Mouse (Mus musculus): ENCODE measurements at regions not wholly inside any gene's neighbourhood (a gene's known extent, or its start where the extent isn't known, plus 50 kb on each side); places are given as distances from the start of the nearest gene placed in this dataset.

GRCm38 (mm10) chr11:20466591-20466990 is 76.5 kb upstream of the Sertad2 start:
- Histone ChIP-seq H3K4me3 (ENCODE audit: control insufficient read depth in 1 of 2, insufficient read depth in 1 of 2, low read depth in 2 of 2, low read length in 2 of 2) (no peak overlapping the region), H3K36me3 (ENCODE audit: control insufficient read depth in 1 of 2, insufficient read depth in 2 of 2, low read length in 2 of 2) (peaks cover 0 to 12% of the 10 kb centered on the region in 2 experiments; a peak in 2 of 4 replicates), H3K27me3 (ENCODE audit: control insufficient read depth in 1 of 2, insufficient read depth in 2 of 2, low read length in 2 of 2) (no peaks in the 10 kb centered on the region), H3K9ac (ENCODE audit: control insufficient read depth, low read depth, low read length, poor library complexity, severe bottlenecking) (no peak overlapping the region), H3K9me3 (replicated peaks; ENCODE audit: insufficient read depth, low read length) (no peaks in the 10 kb centered on the region), H3K27ac (ENCODE audit: control insufficient read depth, low read depth, low read length) (no peak overlapping the region), H3K79me2 (ENCODE audit: control insufficient read depth, insufficient read depth, low read length, poor library complexity) (no peaks in the 10 kb centered on the region), H3K4me1 (ENCODE audit: control insufficient read depth in 1 of 2, insufficient read depth in 2 of 2, low read length in 2 of 2) (peaks cover 2 to 20% of the 10 kb centered on the region in 2 experiments)
- TF ChIP-seq MEF2A (IDR thresholded peaks at IDR 0.05; ENCODE audit: extremely low read depth, insufficient replicate concordance, low read depth, low read length, poor library complexity, severe bottlenecking) (no peak), ETS1 (IDR thresholded peaks at IDR 0.05; ENCODE audit: low read depth, low read length) (no peak), JUND (IDR thresholded peaks at IDR 0.05; ENCODE audit: low read depth, low read length) (no peak), ZKSCAN1 (IDR thresholded peaks at IDR 0.05; ENCODE audit: low read depth, low read length) (no peak), HCFC1 (IDR thresholded peaks at IDR 0.05; ENCODE audit: low read depth, low read length) (no peak), MAX (IDR thresholded peaks at IDR 0.05; ENCODE audit: low read length) (no peak), GABPA (IDR thresholded peaks at IDR 0.05; ENCODE audit: low read depth, low read length) (no peak), RAD21 (IDR thresholded peaks at IDR 0.05; ENCODE audit: low read depth, low read length) (no peak)
- no peak for DNase-seq (ENCODE audit: low read depth, low spot score)

- Histone ChIP-seq H3K9me3 (replicated peaks; ENCODE audit: insufficient read depth, low read length) (no peaks in the 10 kb centered on the region), H3K4me3 (ENCODE audit: control insufficient read depth in 1 of 2, insufficient read depth in 1 of 2, low read depth in 2 of 2, low read length in 2 of 2) (peak overlapping the region in 1 of 2 experiments; percentile 10; a peak in 1 of 4 replicates), H3K79me2 (ENCODE audit: control insufficient read depth, insufficient read depth, low read length, poor library complexity) (no peaks in the 10 kb centered on the region), H3K36me3 (ENCODE audit: control insufficient read depth in 1 of 2, insufficient read depth in 2 of 2, low read length in 2 of 2) (peaks cover 0 to 10% of the 10 kb centered on the region in 2 experiments; a peak in 2 of 4 replicates), H3K27ac (ENCODE audit: control insufficient read depth, low read depth, low read length) (no peak overlapping the region; the same call in 1 of the 2 replicates), H3K9ac (ENCODE audit: control insufficient read depth, low read depth, low read length, poor library complexity, severe bottlenecking) (peak overlapping the region; percentile 38), H3K27me3 (ENCODE audit: control insufficient read depth in 1 of 2, insufficient read depth in 2 of 2, low read length in 2 of 2) (no peaks in the 10 kb centered on the region), H3K4me1 (ENCODE audit: control insufficient read depth in 1 of 2, insufficient read depth in 2 of 2, low read length in 2 of 2) (peaks cover 0 to 14% of the 10 kb centered on the region in 2 experiments; a peak in 2 of 4 replicates)
- TF ChIP-seq ELF1 (IDR thresholded peaks at IDR 0.05; ENCODE audit: low read depth, low read length), result peak; percentile 72
- 0 out of 2 replicates have a peak, but pooled peaks have one; percentile 10 for TF ChIP-seq GATA1 (IDR thresholded peaks at IDR 0.05; ENCODE audit: low read depth, low read length)
- TF ChIP-seq UBTF (IDR thresholded peaks at IDR 0.05; ENCODE audit: borderline replicate concordance, insufficient read depth, low read depth, low read length), result no peak
- TF ChIP-seq POLR2A (IDR thresholded peaks at IDR 0.05; ENCODE audit: control insufficient read depth in 1 of 2, insufficient read depth in 1 of 2, low read depth in 1 of 2, low read length in 2 of 2, poor library complexity in 1 of 2), result peak in 1 of 2 experiments; percentile 44; a peak in 1 of 4 replicates
- no peak for TF ChIP-seq TAL1 (IDR thresholded peaks at IDR 0.05; ENCODE audit: low read length)
- peak; percentile 46; the same call in 1 of the 2 replicates for TF ChIP-seq HCFC1 (IDR thresholded peaks at IDR 0.05; ENCODE audit: low read depth, low read length)
- TF ChIP-seq EP300 (IDR thresholded peaks at IDR 0.05; ENCODE audit: low read depth in 1 of 2, low read length in 2 of 2), result peak; percentile 39 to 73; a peak in 3 of 4 replicates
- TF ChIP-seq CHD1 (IDR thresholded peaks at IDR 0.05; ENCODE audit: low read depth, low read length), result no peak
- peak; percentile 58; the same call in 1 of the 2 replicates for TF ChIP-seq RCOR1 (IDR thresholded peaks at IDR 0.05; ENCODE audit: low read depth, low read length)
- no peak for TF ChIP-seq MEF2A (IDR thresholded peaks at IDR 0.05; ENCODE audit: extremely low read depth, insufficient replicate concordance, low read depth, low read length, poor library complexity, severe bottlenecking)
- no peak for TF ChIP-seq TBP (IDR thresholded peaks at IDR 0.05; ENCODE audit: low read depth, low read length)
- DNase-seq (ENCODE audit: low read depth, low spot score), result peak; percentile 86
Measured at GRCm38 (mm10) chr11:20468319-20469018, 74.6 kb upstream of the Sertad2 start.

Data from MEL (cell line).